ENCODE assay signal across 9 mouse cellular contexts in genomic region chr3:101506970-101507702, GRCm38 (mm10).
DNase-seq lines count a peak whose midpoint lies in the region; ATAC-seq and TF ChIP-seq lines count a peak whose summit lies in the region.
"Had no signal": no experiment of that assay in that cellular context is flagged by ENCODE, and none has a peak within 500 bp of the region (broad histone marks: within the 10 kb centered on the region; RNA-seq: fewer than 3 reads in every experiment).

No protein-coding gene starts in this region.

- H3K9me3 ChIP-seq in hindbrain, embryonic 10.5 days: peaks cover 6% of the 10 kb centered on the region
- H3K9me3 ChIP-seq in hindbrain, embryonic 11.5 days (ENCODE audit: control insufficient read depth, low read length): no peaks in the 10 kb centered on the region
- H3K9me3 ChIP-seq in heart, embryonic 11.5 days (replicated peaks; ENCODE audit: control insufficient read depth, low read length): no peaks in the 10 kb centered on the region
- H3K9me3 ChIP-seq in kidney, postnatal 0 days (replicated peaks; ENCODE audit: low read length): no peaks in the 10 kb centered on the region

- H3K27me3 ChIP-seq in hindbrain, embryonic 10.5 days (ENCODE audit: insufficient read depth, poor library complexity, severe bottlenecking): peaks cover 7% of the 10 kb centered on the region; the same call in 1 of the 2 replicates
- H3K27me3 ChIP-seq in hindbrain, embryonic 11.5 days (ENCODE audit: control insufficient read depth, insufficient read depth, low read length): no peaks in the 10 kb centered on the region
- H3K27me3 ChIP-seq in heart, embryonic 11.5 days (ENCODE audit: control insufficient read depth, insufficient read depth, low read length): no peaks in the 10 kb centered on the region
- no peaks in the 10 kb centered on the region for H3K27me3 ChIP-seq in kidney, postnatal 0 days (ENCODE audit: insufficient read depth, low read length)

- H3K4me3 ChIP-seq in hindbrain, embryonic 10.5 days: no peak overlapping the region
- no peak overlapping the region for H3K4me3 ChIP-seq in hindbrain, embryonic 11.5 days (ENCODE audit: low read depth, low read length)
- 0 out of 2 replicates have a peak overlapping the region, but pooled peaks have one; percentile 9 for H3K4me3 ChIP-seq in heart, embryonic 11.5 days (ENCODE audit: low read depth, low read length)
- no peak overlapping the region for H3K4me3 ChIP-seq in kidney, postnatal 0 days (replicated peaks; ENCODE audit: low read depth, low read length)

- H3K4me2 ChIP-seq in hindbrain, embryonic 11.5 days (replicated peaks; ENCODE audit: low read depth, low read length): no peak overlapping the region
- peak overlapping the region; percentile 47 for H3K4me2 ChIP-seq in heart, embryonic 11.5 days
- no peak overlapping the region for H3K4me2 ChIP-seq in kidney, postnatal 0 days (ENCODE audit: low read length)

- 62% methylated on average over 14 of the region's 14 CpGs for WGBS in hindbrain, embryonic 10.5 days
- 64% methylated on average over 14 of the region's 14 CpGs for WGBS in hindbrain, embryonic 11.5 days
- 8% methylated on average over 14 of the region's 14 CpGs for WGBS in heart, embryonic 11.5 days (ENCODE audit: insufficient replicate concordance)
- WGBS in kidney, postnatal 0 days: 41% methylated on average over 14 of the region's 14 CpGs

- no peak for ATAC-seq in hindbrain, embryonic 11.5 days (ENCODE audit: low FRiP score)
- peak; percentile 60 for ATAC-seq in heart, embryonic 11.5 days (replicated peaks; ENCODE audit: insufficient number of reproducible peaks, low FRiP score, low TSS enrichment)
- peak; percentile 79 for ATAC-seq in kidney, postnatal 0 days (replicated peaks; ENCODE audit: low FRiP score, low read depth)
- ATAC-seq in megakaryocyte-erythroid progenitor cell, adult 5-6 weeks (replicated peaks; ENCODE audit: low FRiP score, low TSS enrichment, poor library complexity, severe bottlenecking): peak; percentile 58
- ATAC-seq in erythroblast, adult 5-6 weeks (replicated peaks; ENCODE audit: low FRiP score, poor library complexity, severe bottlenecking): no peak

- H3K36me3 ChIP-seq in hindbrain, embryonic 10.5 days: no peaks in the 10 kb centered on the region
- no peaks in the 10 kb centered on the region for H3K36me3 ChIP-seq in hindbrain, embryonic 11.5 days (ENCODE audit: control insufficient read depth, insufficient read depth, low read length)
- no peaks in the 10 kb centered on the region for H3K36me3 ChIP-seq in heart, embryonic 11.5 days (ENCODE audit: control insufficient read depth, insufficient read depth, low read length)
- no peaks in the 10 kb centered on the region for H3K36me3 ChIP-seq in kidney, postnatal 0 days (ENCODE audit: insufficient read depth, low read length)

- peak overlapping the region; percentile 80; the same call in 1 of the 2 replicates for H3K27ac ChIP-seq in hindbrain, embryonic 10.5 days
- H3K27ac ChIP-seq in hindbrain, embryonic 11.5 days (ENCODE audit: low read depth, low read length): no peak overlapping the region; the same call in 1 of the 2 replicates
- peak overlapping the region; percentile 85 for H3K27ac ChIP-seq in heart, embryonic 11.5 days (ENCODE audit: low read depth, low read length)
- H3K27ac ChIP-seq in kidney, postnatal 0 days: peak overlapping the region; percentile 81

- TF ChIP-seq CTCF in kidney, postnatal 0 days (IDR thresholded peaks at IDR 0.05; ENCODE audit: low read depth): no peak

- H3K9ac ChIP-seq in hindbrain, embryonic 11.5 days (ENCODE audit: low read depth, low read length): no peak overlapping the region
- H3K9ac ChIP-seq in heart, embryonic 11.5 days (ENCODE audit: low read depth, low read length): peak overlapping the region; percentile 17; the same call in 1 of the 2 replicates
- no peak overlapping the region for H3K9ac ChIP-seq in kidney, postnatal 0 days (ENCODE audit: low read depth, low read length)

- H3K4me1 ChIP-seq in hindbrain, embryonic 10.5 days (replicated peaks): peaks cover 28% of the 10 kb centered on the region
- H3K4me1 ChIP-seq in hindbrain, embryonic 11.5 days (replicated peaks; ENCODE audit: control insufficient read depth, insufficient read depth, low read length): no peaks in the 10 kb centered on the region
- H3K4me1 ChIP-seq in heart, embryonic 11.5 days (ENCODE audit: control insufficient read depth, insufficient read depth, low read length): peaks cover 34% of the 10 kb centered on the region
- H3K4me1 ChIP-seq in kidney, postnatal 0 days (replicated peaks; ENCODE audit: insufficient read depth, low read length): peaks cover 7% of the 10 kb centered on the region

- DNase-seq in hindbrain, embryonic 10.5 days (ENCODE audit: low spot score): no peak
- DNase-seq in hindbrain, embryonic 11.5 days (ENCODE audit: low spot score): no peak
- no peak for DNase-seq in kidney, postnatal 0 days (ENCODE audit: low spot score)
- no peak for DNase-seq in retina, embryonic 14.5 days (ENCODE audit: low spot score)
- DNase-seq in frontal cortex, postnatal 14 days (ENCODE audit: low spot score in 2 of 2): no peak
- DNase-seq: gastrocnemius, postnatal 10 days had no signal

Comparison
In these comparisons a context has a peak if more than half of its experiments do, and no peak if none do; other contexts are left out.
1. ATAC-seq: peak in heart, embryonic 11.5 days (single experiment), kidney, postnatal 0 days (single experiment) and megakaryocyte-erythroid progenitor cell, adult 5-6 weeks (single experiment); none in hindbrain, embryonic 11.5 days (single experiment) and erythroblast, adult 5-6 weeks (single experiment).